Mouse (Mus musculus) T-helper 17 cell (primary cell): ENCODE results near the gene Fryl.

Source experiments
- in situ Hi-C, 2 experiments: fragments of 300-600 bp; cut with MboI, MseI; formaldehyde crosslinking; loops; 1 replicate in 1 of 2; 2 replicates in 1 of 2; pipeline ENCODE4 v1.15.1; 2025; ENCODE audit warnings: high pct_unique_total_duplicates in 2 of 2

Fryl gene

DNA sequence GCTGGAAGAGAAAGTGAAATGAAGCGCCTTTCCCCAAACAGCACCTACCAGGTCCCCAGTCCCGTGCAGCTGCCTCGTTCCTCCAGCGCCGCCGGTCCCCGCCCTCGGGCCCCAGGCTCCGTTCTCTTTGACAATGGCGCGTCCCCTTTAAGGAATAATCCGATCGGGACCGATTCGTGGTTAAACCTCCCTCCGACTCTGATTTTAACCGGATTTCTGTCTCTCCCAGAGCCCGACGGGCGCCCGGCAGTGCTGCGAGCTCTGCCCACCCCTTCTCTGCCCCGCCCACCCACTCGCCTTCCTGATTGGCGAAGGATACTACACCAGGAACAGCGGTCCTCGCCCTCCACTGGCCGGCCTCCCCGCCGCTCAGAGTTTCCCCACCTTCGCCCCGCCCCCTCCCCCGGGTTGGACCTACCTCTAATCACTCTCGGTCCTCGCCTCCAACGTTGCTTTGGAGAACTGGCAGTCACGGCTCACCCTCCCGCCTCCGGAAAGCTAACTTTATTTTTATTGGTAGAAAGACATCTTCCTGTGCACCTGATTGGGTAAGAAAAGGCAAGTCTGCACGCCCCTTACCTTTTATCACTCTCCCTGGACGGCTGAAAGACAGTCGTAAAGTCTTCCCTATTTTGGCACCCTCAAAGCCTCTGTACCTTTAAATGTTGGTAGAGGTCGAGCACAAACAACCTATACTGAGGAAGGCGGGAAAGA is at the start of gene Fryl:
Gene Fryl, minus strand, starts transcription at position 268 of the 714 bp plus-strand sequence.
- in situ Hi-C loops, result no loop called here

GRCm38 (mm10) chr5:73304507-73304906 is 48.1 kb upstream of the Fryl start:
- in situ Hi-C loops, result no loop called here

DNA sequence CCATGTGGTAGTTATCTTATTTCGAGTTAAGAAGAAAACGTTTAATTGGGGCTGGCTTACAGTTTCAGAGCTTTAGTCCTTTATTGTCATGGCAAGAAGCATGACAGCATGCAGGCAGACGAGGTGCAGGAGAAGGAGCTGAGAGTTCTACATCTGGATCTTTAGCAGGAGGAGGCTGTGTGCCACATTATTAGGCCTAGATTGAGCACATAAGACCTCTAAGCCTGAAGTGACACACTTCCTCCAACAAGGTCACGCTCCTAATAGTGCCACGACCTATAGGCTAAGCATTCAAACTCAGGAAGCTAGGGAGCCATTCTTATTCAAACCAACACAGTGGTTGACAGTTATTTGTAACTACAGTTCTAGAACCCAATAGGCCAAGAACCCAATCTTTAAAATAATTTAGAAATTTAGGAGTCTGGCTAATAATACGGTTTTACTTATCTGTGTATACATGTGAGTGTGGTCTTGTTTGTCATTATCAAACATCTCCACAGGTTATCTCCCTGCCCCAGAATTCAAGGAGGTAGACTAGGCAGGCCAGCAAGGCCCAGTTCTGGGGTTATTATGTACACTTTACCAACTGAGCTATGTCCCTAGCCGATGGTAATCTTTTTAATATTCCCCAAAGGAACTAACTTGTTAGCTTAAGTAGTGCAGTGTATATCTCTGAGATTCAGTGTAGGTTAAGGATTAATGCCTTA is 45.3 kb upstream of the Fryl start:
- in situ Hi-C loops, result no loop called here

DNA sequence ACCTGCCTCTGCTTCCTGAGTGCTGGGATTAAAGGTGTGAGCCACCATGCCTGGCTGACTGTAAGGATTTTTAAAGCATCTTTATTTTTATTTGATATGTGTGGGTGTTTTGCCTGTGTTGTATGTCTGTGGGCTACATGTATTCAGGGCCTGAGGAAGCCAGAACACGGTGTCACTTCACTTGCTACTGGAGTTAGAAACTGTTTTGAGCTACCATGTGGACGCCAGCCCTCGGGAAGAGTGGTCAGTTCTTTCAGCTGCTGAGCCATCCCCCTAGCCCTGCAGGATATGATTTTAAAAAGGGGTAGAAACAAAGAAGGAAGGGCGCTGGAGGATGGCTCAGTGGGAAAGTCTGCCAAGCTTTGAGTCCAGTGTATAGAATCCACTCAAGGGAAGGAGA is 39.5 kb upstream of the Fryl start:
- in situ Hi-C loops, result no loop called here

DNA sequence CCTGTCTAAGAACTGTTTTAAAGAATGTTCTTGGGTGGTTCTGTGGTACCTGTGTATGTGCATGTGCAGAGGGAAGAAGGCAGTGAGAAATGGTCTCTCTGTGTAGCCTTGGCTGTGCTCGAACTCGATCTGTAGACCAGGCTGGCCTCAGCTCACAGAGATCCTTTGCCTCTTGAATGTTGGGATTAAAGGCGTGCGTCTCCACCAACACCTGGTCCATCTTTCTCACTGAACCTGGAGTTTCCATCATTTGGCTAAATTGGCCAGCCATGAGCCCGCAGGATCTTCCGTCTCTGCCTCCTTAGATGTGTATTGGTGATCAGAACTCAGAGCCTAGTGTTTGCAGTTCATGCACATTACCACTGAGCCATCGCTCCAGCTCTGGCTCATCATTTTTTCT is 38.6 kb upstream of the Fryl start:
- in situ Hi-C loops, result no loop called here

DNA sequence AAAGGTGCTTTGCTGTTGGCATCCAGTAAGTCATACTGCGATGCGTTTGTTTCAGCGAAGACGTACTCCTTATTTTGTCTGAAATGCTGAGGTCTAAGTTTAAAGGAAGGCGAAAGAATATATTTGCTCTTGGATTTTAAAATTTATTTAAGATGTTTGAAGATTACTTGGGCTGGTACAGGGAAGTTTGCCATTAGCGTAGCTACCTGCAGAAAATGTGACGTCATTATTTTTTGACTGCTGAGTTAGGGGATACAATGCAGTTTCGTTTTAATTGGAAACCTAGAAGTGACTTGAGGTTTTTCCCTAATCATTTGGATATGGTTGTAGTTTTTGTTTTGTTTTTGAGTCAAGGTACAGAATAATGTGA is 37.0 kb upstream of the Fryl start:
- in situ Hi-C loops, result no loop called here

GRCm38 (mm10) chr5:73292502-73293457 is 36.4 kb upstream of the Fryl start, which contains the start of gene Ociad1:
Ociad1 (plus strand) TSS chr5:73292784.
- in situ Hi-C loops, result no loop called here

DNA sequence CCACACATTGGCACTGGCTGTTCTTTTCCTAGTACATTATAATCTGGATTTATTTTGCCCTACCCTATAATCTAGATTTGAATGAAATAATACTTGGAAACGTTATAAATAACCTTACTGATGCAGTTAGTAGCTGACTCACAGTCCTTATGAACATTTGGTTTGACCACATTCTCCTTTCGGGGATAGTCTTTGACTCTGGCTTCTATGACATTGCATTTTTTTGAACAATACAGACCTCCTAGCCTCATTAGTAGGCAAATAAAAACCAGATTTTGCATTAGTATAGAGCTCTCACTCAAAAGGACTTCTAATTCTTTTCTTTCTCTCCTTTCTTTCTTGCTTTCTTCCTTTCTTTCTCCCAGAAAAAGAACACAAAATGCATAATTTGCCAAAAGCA is 33.5 kb upstream of the Fryl start:
- in situ Hi-C loops, result no loop called here

- in situ Hi-C loops, result no loop called here
Observed at GRCm38 (mm10) chr5:73286603-73287002, 30.2 kb upstream of the Fryl start.

DNA sequence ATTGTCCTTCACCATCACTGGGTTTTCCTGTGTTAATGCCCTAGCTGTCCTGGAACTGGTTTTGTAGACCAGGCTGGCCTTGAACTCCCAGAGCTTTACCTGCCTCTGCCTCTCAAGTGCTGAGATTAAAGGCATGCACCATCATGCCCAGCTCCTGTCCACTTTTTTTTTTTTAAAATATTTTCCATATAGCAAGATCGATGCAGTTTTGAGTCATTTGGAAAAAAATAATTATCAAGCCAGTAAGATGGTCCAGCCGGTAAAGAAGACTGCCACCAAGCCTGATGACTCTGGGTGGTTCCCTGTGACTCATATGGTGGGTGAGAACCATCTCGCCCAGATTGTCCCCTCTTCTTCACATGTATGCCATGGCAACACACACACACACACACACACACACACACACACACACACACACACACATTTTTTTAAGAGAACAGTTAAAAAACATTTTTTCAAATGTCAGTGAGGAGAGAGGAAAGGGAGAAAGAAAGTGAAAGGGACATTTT is 29.1 kb upstream of the Fryl start:
- in situ Hi-C loops, result no loop called here

- in situ Hi-C loops, result no loop called here
Observed at GRCm38 (mm10) chr5:73284046-73284445, 27.6 kb upstream of the Fryl start.

DNA sequence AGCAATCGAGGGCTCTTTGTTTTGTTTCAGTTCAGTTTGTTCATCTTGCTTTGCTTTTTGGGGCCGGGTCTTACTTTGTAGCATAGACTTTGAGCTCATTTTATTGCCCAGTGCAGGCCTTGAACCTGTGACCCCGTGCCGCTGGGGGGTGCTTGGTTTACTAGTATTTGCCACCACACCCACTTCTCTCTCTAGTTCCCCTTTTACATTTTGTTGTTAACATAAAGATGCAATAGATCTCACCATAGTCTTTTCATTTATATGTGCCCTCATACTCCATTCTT is 24.1 kb upstream of the Fryl start:
- in situ Hi-C loops, result no loop called here

DNA sequence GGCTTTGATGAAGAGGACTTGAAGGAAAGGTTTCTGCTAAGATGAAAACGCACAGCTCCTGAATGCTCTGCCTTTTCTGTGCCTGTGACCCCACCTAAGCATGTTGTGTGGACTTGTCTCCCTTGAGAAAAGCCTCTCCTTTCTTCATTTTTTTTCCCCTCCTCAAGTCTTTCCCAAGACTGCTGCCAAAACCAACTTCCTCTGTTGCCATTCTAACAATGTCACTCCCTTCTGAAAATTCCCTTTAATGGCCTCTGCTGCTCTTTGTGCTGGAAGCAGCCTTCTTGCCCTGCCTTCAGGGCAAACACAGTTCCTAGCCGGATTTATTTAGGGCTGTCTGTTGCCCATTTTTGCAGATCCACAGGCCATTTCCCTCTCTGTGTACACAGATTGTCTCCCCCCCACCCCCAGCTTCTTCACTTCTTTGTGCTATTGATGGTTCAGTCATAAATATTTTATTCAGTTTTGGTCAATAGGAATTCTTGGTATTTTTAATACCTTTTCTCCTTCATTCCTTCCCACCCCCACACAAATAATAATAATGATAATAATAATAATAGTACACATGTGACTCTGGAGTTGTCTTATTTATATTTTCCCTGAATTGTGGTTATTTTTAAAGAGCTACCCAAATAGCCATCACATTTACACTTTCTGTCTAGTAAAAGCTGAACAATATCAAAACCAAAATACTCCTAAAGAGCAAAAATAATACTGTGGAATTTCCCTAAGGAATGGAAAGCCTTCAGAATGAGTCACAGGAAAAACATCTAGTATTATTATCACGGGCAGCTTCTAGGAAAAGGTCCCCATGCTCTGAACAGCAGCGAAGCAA is 23.5 kb upstream of the Fryl start:
- in situ Hi-C loops, result no loop called here

DNA sequence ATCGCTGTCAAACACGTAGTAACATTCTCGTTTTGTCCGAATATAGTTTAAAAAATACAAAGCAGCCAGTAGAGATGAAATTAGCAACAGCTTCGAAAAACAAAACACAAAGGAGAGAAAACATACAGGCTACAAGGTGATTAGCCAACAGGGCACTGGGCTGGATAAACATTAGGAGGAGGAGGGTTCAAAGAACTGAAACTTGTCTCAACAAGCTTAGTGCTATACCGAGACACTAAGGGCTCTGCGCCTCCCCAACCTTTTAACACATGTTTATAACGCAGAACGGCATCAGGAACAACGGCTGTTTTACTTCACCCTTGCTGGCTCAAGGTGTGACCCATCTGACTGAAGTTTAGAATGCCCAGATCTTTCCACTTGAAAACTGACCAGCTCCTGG is 22.8 kb upstream of the Fryl start:
- in situ Hi-C loops, result no loop called here

DNA sequence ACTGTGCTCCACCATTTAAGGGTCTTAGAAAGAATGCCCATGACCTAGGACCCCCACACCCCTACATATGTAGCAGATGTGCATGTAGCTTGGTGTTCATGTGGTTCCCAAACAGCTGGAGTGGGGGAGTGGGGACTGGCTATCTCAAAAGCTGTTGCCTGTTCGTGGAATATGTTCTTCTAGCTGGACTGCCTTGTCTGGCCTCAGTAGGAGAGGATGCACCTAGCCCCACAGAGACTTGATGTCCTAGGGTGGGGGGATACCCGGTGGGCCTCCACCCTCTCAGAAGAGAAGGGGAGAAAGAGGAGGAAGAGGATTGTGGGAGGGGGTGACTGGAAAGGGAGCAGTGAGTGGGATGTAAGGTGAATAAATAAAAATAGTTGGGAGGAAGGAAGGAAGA is 18.5 kb upstream of the Fryl start:
- in situ Hi-C loops, result no loop called here

GRCm38 (mm10) chr5:73273171-73273570 is 16.8 kb upstream of the Fryl start:
- in situ Hi-C loops, result no loop called here

- in situ Hi-C loops, result no loop called here
Observed at GRCm38 (mm10) chr5:73270612-73271011, 14.2 kb upstream of the Fryl start.

DNA sequence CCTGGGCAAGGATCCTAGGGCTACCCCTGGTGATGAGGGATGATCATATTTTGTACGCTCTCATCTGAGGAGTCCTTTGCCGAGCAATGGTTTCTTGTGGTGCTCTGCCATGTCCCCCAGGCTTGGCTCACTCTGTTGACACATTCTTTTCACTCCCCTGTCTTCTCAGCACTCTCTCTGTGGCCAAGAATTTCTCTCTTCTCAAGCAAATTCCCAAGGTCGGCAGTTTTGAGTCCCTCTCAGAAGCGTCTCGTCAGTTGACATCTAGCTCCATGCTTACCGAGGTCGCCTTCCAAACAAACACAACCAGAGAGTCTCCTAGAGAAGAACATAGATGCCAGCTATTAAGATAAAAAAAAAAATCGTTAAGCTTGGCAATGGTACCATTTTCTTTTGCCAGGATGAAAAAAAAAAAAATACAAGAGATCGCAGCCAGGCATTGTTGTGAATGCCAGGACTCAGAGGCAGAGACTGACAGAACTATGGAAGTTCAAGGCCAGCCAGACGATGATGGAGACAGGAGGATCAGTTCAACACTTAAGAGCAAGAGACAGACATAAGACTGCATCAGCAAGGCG is 12.3 kb upstream of the Fryl start:
- in situ Hi-C loops, result no loop called here

- in situ Hi-C loops, result no loop called here
Observed at GRCm38 (mm10) chr5:73265460-73265859, 9.0 kb upstream of the Fryl start.

- in situ Hi-C loops, result no loop called here
Observed at GRCm38 (mm10) chr5:73264122-73264521, 7.7 kb upstream of the Fryl start.

DNA sequence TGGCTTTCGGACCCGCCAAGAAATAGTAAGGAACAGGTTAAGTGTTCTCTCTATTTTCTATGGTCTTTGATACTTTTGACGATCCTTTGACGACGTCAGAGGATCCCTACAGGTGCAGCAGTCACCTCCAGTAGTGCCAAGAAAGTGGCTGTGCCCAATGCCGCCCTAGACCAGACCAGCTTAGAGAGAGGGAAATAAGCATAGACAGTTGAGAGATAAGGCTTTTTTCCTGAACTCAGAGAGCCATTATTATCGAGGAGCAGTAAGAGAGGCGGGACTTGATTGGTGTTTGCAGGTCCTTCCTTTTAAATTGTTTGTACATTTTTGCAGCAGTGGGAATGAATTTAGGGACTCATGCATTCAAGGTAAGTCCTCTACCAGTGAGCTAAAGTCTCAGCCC is 1.3 kb upstream of the Fryl start:
- in situ Hi-C loops, result no loop called here
